Mouse (Mus musculus): Measurements from ENCODE around the gene Cx3cl1. TPM values are rescaled to one million over a fixed set of nuclear protein-coding genes. Genes with fewer than 3 reads are reported as not detected.

The Cx3cl1 gene
- total RNA-seq, 1 experiment = 5.3 TPM

- Histone ChIP-seq H3K27ac (ENCODE audit: insufficient read depth, low read depth, low read length, poor library complexity, severe bottlenecking) (no peak overlapping the region), H3K4me3 (ENCODE audit: insufficient read depth in 1 of 2, low read depth in 1 of 2, low read length in 2 of 2, poor library complexity in 1 of 2, severe bottlenecking in 1 of 2) (no peak overlapping the region)
These were observed 10.0 kb downstream of the Cx3cl1 start for GRCm38 (mm10) chr8:94781838-94782235.

GRCm38 (mm10) chr8:94783890-94784289, 12.1 kb downstream of the Cx3cl1 start:
- H3K9me3 ChIP-seq (ENCODE audit: control insufficient read depth, insufficient read depth, low read depth, low read length) = no peaks in the 10 kb centered on the region
- H3K27ac ChIP-seq (ENCODE audit: insufficient read depth, low read depth, low read length, poor library complexity, severe bottlenecking) = no peak overlapping the region
- no peaks in the 10 kb centered on the region for H3K36me3 ChIP-seq (ENCODE audit: control insufficient read depth, insufficient read depth, low read length, poor library complexity, severe bottlenecking)
- no peak for DNase-seq (ENCODE audit: low read depth, low spot score)
- H3K4me3 ChIP-seq (ENCODE audit: insufficient read depth in 1 of 2, low read depth in 1 of 2, low read length in 2 of 2, poor library complexity in 1 of 2, severe bottlenecking in 1 of 2) = no peak overlapping the region
- no peak overlapping the region for H3K9ac ChIP-seq (ENCODE audit: insufficient read depth, low read depth, low read length, poor library complexity, severe bottlenecking)
- H3K4me1 ChIP-seq (ENCODE audit: control insufficient read depth in 2 of 2, insufficient read depth in 2 of 2, low read length in 2 of 2, poor library complexity in 1 of 2) = peaks cover 2 to 27% of the 10 kb centered on the region in 2 experiments; a peak in 3 of 4 replicates
- TF ChIP-seq CHD2 (IDR thresholded peaks at IDR 0.05; ENCODE audit: low read depth, low read length) = no peak
- no peak for TF ChIP-seq ZNF384 (IDR thresholded peaks at IDR 0.05; ENCODE audit: low read depth, low read length)
- no peak for TF ChIP-seq ZC3H11A (IDR thresholded peaks at IDR 0.05; ENCODE audit: borderline replicate concordance, low read depth, low read length)
- no peak for TF ChIP-seq HCFC1 (IDR thresholded peaks at IDR 0.05; ENCODE audit: borderline replicate concordance, insufficient read depth, low read length)
- TF ChIP-seq MAFK (IDR thresholded peaks at IDR 0.05; ENCODE audit: insufficient read depth, low read depth, low read length) = no peak
- in situ Hi-C loops (cut with MboI; ENCODE audit: low sequenced_read_pairs in 2 of 2, unreplicated experiment in 2 of 2) = no loop called here

More at GRCm38 (mm10) chr8:94781838-94782235, 10.0 kb downstream of the Cx3cl1 start:
- in situ Hi-C loops (cut with MboI; ENCODE audit: low sequenced_read_pairs in 2 of 2, unreplicated experiment in 2 of 2) = no loop called here
- Histone ChIP-seq H3K9me3 (ENCODE audit: control insufficient read depth, insufficient read depth, low read depth, low read length) (no peaks in the 10 kb centered on the region), H3K36me3 (ENCODE audit: control insufficient read depth, insufficient read depth, low read length, poor library complexity, severe bottlenecking) (no peaks in the 10 kb centered on the region), H3K4me1 (ENCODE audit: control insufficient read depth in 2 of 2, insufficient read depth in 2 of 2, low read length in 2 of 2, poor library complexity in 1 of 2) (peaks cover 2 to 18% of the 10 kb centered on the region in 2 experiments; a peak in 3 of 4 replicates), H3K9ac (ENCODE audit: insufficient read depth, low read depth, low read length, poor library complexity, severe bottlenecking) (no peak overlapping the region)
- peak; percentile 42 for DNase-seq (ENCODE audit: low read depth, low spot score)
- TF ChIP-seq MAFK (IDR thresholded peaks at IDR 0.05; ENCODE audit: insufficient read depth, low read depth, low read length) = no peak
- no peak for TF ChIP-seq CHD2 (IDR thresholded peaks at IDR 0.05; ENCODE audit: low read depth, low read length)
- no peak for TF ChIP-seq ZC3H11A (IDR thresholded peaks at IDR 0.05; ENCODE audit: borderline replicate concordance, low read depth, low read length)
- TF ChIP-seq ZNF384 (IDR thresholded peaks at IDR 0.05; ENCODE audit: low read depth, low read length) = no peak
- TF ChIP-seq HCFC1 (IDR thresholded peaks at IDR 0.05; ENCODE audit: borderline replicate concordance, insufficient read depth, low read length) = no peak

- in situ Hi-C loops (cut with MboI; ENCODE audit: low sequenced_read_pairs in 2 of 2, unreplicated experiment in 2 of 2) = no loop called here
- DNase-seq (ENCODE audit: low read depth, low spot score) = no peak
- Histone ChIP-seq H3K36me3 (ENCODE audit: control insufficient read depth, insufficient read depth, low read length, poor library complexity, severe bottlenecking) (no peaks in the 10 kb centered on the region), H3K9me3 (ENCODE audit: control insufficient read depth, insufficient read depth, low read depth, low read length) (no peaks in the 10 kb centered on the region), H3K4me1 (ENCODE audit: control insufficient read depth in 2 of 2, insufficient read depth in 2 of 2, low read length in 2 of 2, poor library complexity in 1 of 2) (peaks cover 2 to 24% of the 10 kb centered on the region in 2 experiments; a peak in 3 of 4 replicates), H3K4me3 (ENCODE audit: insufficient read depth in 1 of 2, low read depth in 1 of 2, low read length in 2 of 2, poor library complexity in 1 of 2, severe bottlenecking in 1 of 2) (no peak overlapping the region), H3K9ac (ENCODE audit: insufficient read depth, low read depth, low read length, poor library complexity, severe bottlenecking) (no peak overlapping the region), H3K27ac (ENCODE audit: insufficient read depth, low read depth, low read length, poor library complexity, severe bottlenecking) (no peak overlapping the region)
- TF ChIP-seq ZC3H11A (IDR thresholded peaks at IDR 0.05; ENCODE audit: borderline replicate concordance, low read depth, low read length) = peak; percentile 50; the same call in 1 of the 2 replicates
- no peak for TF ChIP-seq CHD2 (IDR thresholded peaks at IDR 0.05; ENCODE audit: low read depth, low read length)
These were observed 13.6 kb downstream of the Cx3cl1 start for GRCm38 (mm10) chr8:94785247-94785985.

GRCm38 (mm10) chr8:94785995-94786595, 14.3 kb downstream of the Cx3cl1 start:
- TF ChIP-seq ZC3H11A (IDR thresholded peaks at IDR 0.05; ENCODE audit: borderline replicate concordance, low read depth, low read length) = no peak
- TF ChIP-seq ZNF384 (IDR thresholded peaks at IDR 0.05; ENCODE audit: low read depth, low read length) = peak; percentile 60; the same call in 1 of the 2 replicates

More at GRCm38 (mm10) chr8:94785995-94786595, 14.3 kb downstream of the Cx3cl1 start:
- Histone ChIP-seq H3K9me3 (ENCODE audit: control insufficient read depth, insufficient read depth, low read depth, low read length) (no peaks in the 10 kb centered on the region), H3K9ac (ENCODE audit: insufficient read depth, low read depth, low read length, poor library complexity, severe bottlenecking) (no peak overlapping the region), H3K36me3 (ENCODE audit: control insufficient read depth, insufficient read depth, low read length, poor library complexity, severe bottlenecking) (no peaks in the 10 kb centered on the region), H3K4me1 (ENCODE audit: control insufficient read depth in 2 of 2, insufficient read depth in 2 of 2, low read length in 2 of 2, poor library complexity in 1 of 2) (peaks cover 2 to 23% of the 10 kb centered on the region in 2 experiments; a peak in 3 of 4 replicates), H3K4me3 (ENCODE audit: insufficient read depth in 1 of 2, low read depth in 1 of 2, low read length in 2 of 2, poor library complexity in 1 of 2, severe bottlenecking in 1 of 2) (no peak overlapping the region), H3K27ac (ENCODE audit: insufficient read depth, low read depth, low read length, poor library complexity, severe bottlenecking) (no peak overlapping the region)
- in situ Hi-C loops (cut with MboI; ENCODE audit: low sequenced_read_pairs in 2 of 2, unreplicated experiment in 2 of 2) = no loop called here
- DNase-seq (ENCODE audit: low read depth, low spot score) = no peak

Data from ES-E14 (cell line).